Mouse (Mus musculus): ENCODE measurements at regions not wholly inside any gene's neighbourhood (a gene's known extent, or its start where the extent isn't known, plus 50 kb on each side); places are given as distances from the start of the nearest gene placed in this dataset.
A peak's percentile ranks its signal among the peaks of the same experiment; 100 is the strongest.
"Not testable (repeated sequence)": the region's sequence is repeated elsewhere in the genome, so short reads cannot be mapped to it uniquely, and the experiment has no call there.

GRCm38 (mm10) chr10:15321480-15321879, 603.5 kb upstream of the Gje1 start:
- DNase-seq (ENCODE audit: low read depth, low spot score): no peak

GRCm38 (mm10) chr10:15317017-15317607, 599.1 kb upstream of the Gje1 start:
- DNase-seq (ENCODE audit: low read depth, low spot score): peak; percentile 36

GRCm38 (mm10) chr10:15310650-15311049, 592.6 kb upstream of the Gje1 start:
- DNase-seq (ENCODE audit: low read depth, low spot score): no peak

GRCm38 (mm10) chr10:15305811-15306473, 587.9 kb upstream of the Gje1 start:
- no peak for DNase-seq (ENCODE audit: low read depth, low spot score)

- DNase-seq (ENCODE audit: low read depth, low spot score): peak; percentile 58
These were observed 582.4 kb upstream of the Gje1 start for GRCm38 (mm10) chr10:15300199-15301085.

- peak; percentile 8 for DNase-seq (ENCODE audit: low read depth, low spot score)
These were observed 581.6 kb upstream of the Gje1 start for GRCm38 (mm10) chr10:15299331-15300198.

GRCm38 (mm10) chr10:15297257-15297656, 579.2 kb upstream of the Gje1 start:
- DNase-seq (ENCODE audit: low read depth, low spot score): no peak

- DNase-seq (ENCODE audit: low read depth, low spot score): no peak
These were observed 576.1 kb upstream of the Gje1 start for GRCm38 (mm10) chr10:15294125-15294524.

GRCm38 (mm10) chr10:15263337-15263736, 545.3 kb upstream of the Gje1 start:
- DNase-seq (ENCODE audit: low read depth, low spot score): not testable (repeated sequence)

GRCm38 (mm10) chr10:15262282-15262681, 544.3 kb upstream of the Gje1 start:
- DNase-seq (ENCODE audit: low read depth, low spot score): not testable (repeated sequence)

- DNase-seq (ENCODE audit: low read depth, low spot score): no peak
These were observed 531.5 kb upstream of the Gje1 start for GRCm38 (mm10) chr10:15249402-15250086.

- DNase-seq (ENCODE audit: low read depth, low spot score): no peak
These were observed 530.9 kb upstream of the Gje1 start for GRCm38 (mm10) chr10:15248899-15249298.

- DNase-seq (ENCODE audit: low read depth, low spot score): no peak
These were observed 526.6 kb upstream of the Gje1 start for GRCm38 (mm10) chr10:15244376-15245262.

- DNase-seq (ENCODE audit: low read depth, low spot score): no peak
These were observed 525.4 kb upstream of the Gje1 start for GRCm38 (mm10) chr10:15243460-15243859.

GRCm38 (mm10) chr10:15218883-15219282, 500.9 kb upstream of the Gje1 start:
- no peak for DNase-seq (ENCODE audit: low read depth, low spot score)

GRCm38 (mm10) chr10:15179585-15179984, 461.6 kb upstream of the Gje1 start:
- no peak for DNase-seq (ENCODE audit: low read depth, low spot score)

GRCm38 (mm10) chr10:15174421-15174820, 456.4 kb upstream of the Gje1 start:
- peak; percentile 4 for DNase-seq (ENCODE audit: low read depth, low spot score)

GRCm38 (mm10) chr10:15172558-15172957, 454.5 kb upstream of the Gje1 start:
- DNase-seq (ENCODE audit: low read depth, low spot score): no peak

- no peak for DNase-seq (ENCODE audit: low read depth, low spot score)
These were observed 422.7 kb upstream of the Gje1 start for GRCm38 (mm10) chr10:15140703-15141102.
